In genomic region chr19:24735484-24736128, GRCm38 (mm10) we compare ENCODE assay signal across 10 mouse cellular contexts.
DNase-seq lines count a peak whose midpoint lies in the region; ATAC-seq lines count a peak whose summit lies in the region.
"Had no signal": no experiment of that assay in that cellular context is flagged by ENCODE, and none has a peak within 500 bp of the region (broad histone marks: within the 10 kb centered on the region; RNA-seq: fewer than 3 reads in every experiment).

No protein-coding gene starts in this region.

- no peak overlapping the region for H3K9ac ChIP-seq in midbrain, embryonic 14.5 days (replicated peaks; ENCODE audit: low read length)
- H3K9ac ChIP-seq in midbrain, embryonic 11.5 days (ENCODE audit: low read length): no peak overlapping the region
- no peak overlapping the region for H3K9ac ChIP-seq in kidney, embryonic 16.5 days (replicated peaks; ENCODE audit: low read length)
- H3K9ac ChIP-seq in stomach, embryonic 15.5 days: no peak overlapping the region

- 52% methylated on average over 6 of the region's 6 CpGs for WGBS in midbrain, embryonic 14.5 days
- WGBS in midbrain, embryonic 11.5 days: 65% methylated on average over 6 of the region's 6 CpGs
- 46% methylated on average over 6 of the region's 6 CpGs for WGBS in kidney, embryonic 16.5 days
- 36% methylated on average over 6 of the region's 6 CpGs for WGBS in stomach, embryonic 15.5 days
- WGBS in forebrain, embryonic 10.5 days: 82% methylated on average over 6 of the region's 6 CpGs

- H3K4me1 ChIP-seq in midbrain, embryonic 14.5 days (ENCODE audit: control insufficient read depth, insufficient read depth, low read length): no peaks in the 10 kb centered on the region; the same call in 1 of the 2 replicates
- H3K4me1 ChIP-seq in midbrain, embryonic 11.5 days (ENCODE audit: control insufficient read depth, insufficient read depth, low read length): no peaks in the 10 kb centered on the region
- peaks cover 13% of the 10 kb centered on the region for H3K4me1 ChIP-seq in kidney, embryonic 16.5 days (ENCODE audit: insufficient read depth, low read length)
- H3K4me1 ChIP-seq in stomach, embryonic 15.5 days: no peaks in the 10 kb centered on the region
- no peaks in the 10 kb centered on the region for H3K4me1 ChIP-seq in forebrain, embryonic 10.5 days
- H3K4me1 ChIP-seq: megakaryocyte, embryonic 14.5 days had no signal

- H3K4me2 ChIP-seq in midbrain, embryonic 14.5 days (ENCODE audit: low read length): no peak overlapping the region
- H3K4me2 ChIP-seq in midbrain, embryonic 11.5 days: no peak overlapping the region
- no peak overlapping the region for H3K4me2 ChIP-seq in kidney, embryonic 16.5 days (replicated peaks; ENCODE audit: low read depth, low read length)
- H3K4me2 ChIP-seq in stomach, embryonic 15.5 days: no peak overlapping the region

- no peaks in the 10 kb centered on the region for H3K36me3 ChIP-seq in midbrain, embryonic 14.5 days (ENCODE audit: control insufficient read depth, insufficient read depth, low read length)
- H3K36me3 ChIP-seq in midbrain, embryonic 11.5 days (ENCODE audit: control insufficient read depth, insufficient read depth, low read length): no peaks in the 10 kb centered on the region
- H3K36me3 ChIP-seq in kidney, embryonic 16.5 days (ENCODE audit: insufficient read depth, low read length): no peaks in the 10 kb centered on the region
- no peaks in the 10 kb centered on the region for H3K36me3 ChIP-seq in stomach, embryonic 15.5 days
- no peaks in the 10 kb centered on the region for H3K36me3 ChIP-seq in forebrain, embryonic 10.5 days (replicated peaks)

- H3K4me3 ChIP-seq in midbrain, embryonic 14.5 days (replicated peaks; ENCODE audit: low read depth, low read length): no peak overlapping the region
- H3K4me3 ChIP-seq in midbrain, embryonic 11.5 days (ENCODE audit: low read depth, low read length): no peak overlapping the region
- H3K4me3 ChIP-seq in kidney, embryonic 16.5 days (ENCODE audit: low read length): no peak overlapping the region
- no peak overlapping the region for H3K4me3 ChIP-seq in stomach, embryonic 15.5 days (replicated peaks)
- H3K4me3 ChIP-seq in forebrain, embryonic 10.5 days: no peak overlapping the region
- H3K4me3 ChIP-seq: megakaryocyte, embryonic 14.5 days had no signal

- no peak for ATAC-seq in midbrain, embryonic 14.5 days (ENCODE audit: low FRiP score, low TSS enrichment)
- ATAC-seq in midbrain, embryonic 11.5 days (ENCODE audit: low FRiP score): no peak
- no peak for ATAC-seq in kidney, embryonic 16.5 days (ENCODE audit: low FRiP score, low TSS enrichment)
- ATAC-seq in stomach, embryonic 15.5 days (ENCODE audit: insufficient read depth, low FRiP score, low read depth): no peak
- ATAC-seq in granulocyte monocyte progenitor cell, adult 5-6 weeks (replicated peaks; ENCODE audit: poor library complexity, severe bottlenecking): no peak

- peak; percentile 51 to 53 for DNase-seq in cerebellum, postnatal 10 days
- DNase-seq in cerebellum, adult 18-20 months: no peak
- peak; percentile 31 for DNase-seq in midbrain, embryonic 14.5 days
- no peak for DNase-seq in midbrain, embryonic 11.5 days (ENCODE audit: low spot score, missing footprints)
- DNase-seq in forebrain, embryonic 10.5 days (ENCODE audit: extremely low spot score, low spot score): no peak
- DNase-seq: B cell, adult 2 months had no signal

- H3K27ac ChIP-seq in midbrain, embryonic 14.5 days (replicated peaks; ENCODE audit: low read depth, low read length): no peak overlapping the region
- H3K27ac ChIP-seq in midbrain, embryonic 11.5 days (ENCODE audit: low read depth, low read length): no peak overlapping the region
- H3K27ac ChIP-seq in kidney, embryonic 16.5 days (ENCODE audit: low read length): peak overlapping the region; percentile 25; the same call in 1 of the 2 replicates
- peak overlapping the region; percentile 71; the same call in 1 of the 2 replicates for H3K27ac ChIP-seq in stomach, embryonic 15.5 days
- H3K27ac ChIP-seq in forebrain, embryonic 10.5 days: no peak overlapping the region

- H3K27me3 ChIP-seq in midbrain, embryonic 14.5 days (ENCODE audit: control insufficient read depth, insufficient read depth, low read length): no peaks in the 10 kb centered on the region
- H3K27me3 ChIP-seq in midbrain, embryonic 11.5 days (ENCODE audit: control insufficient read depth, insufficient read depth, low read length): no peaks in the 10 kb centered on the region
- H3K27me3 ChIP-seq in kidney, embryonic 16.5 days (ENCODE audit: insufficient read depth, low read length): no peaks in the 10 kb centered on the region
- H3K27me3 ChIP-seq in stomach, embryonic 15.5 days (replicated peaks): no peaks in the 10 kb centered on the region
- no peaks in the 10 kb centered on the region for H3K27me3 ChIP-seq in forebrain, embryonic 10.5 days (ENCODE audit: poor library complexity, severe bottlenecking)

- H3K9me3 ChIP-seq in midbrain, embryonic 14.5 days (ENCODE audit: control insufficient read depth, low read length): no peaks in the 10 kb centered on the region
- no peaks in the 10 kb centered on the region for H3K9me3 ChIP-seq in midbrain, embryonic 11.5 days (ENCODE audit: control insufficient read depth, low read length)
- no peaks in the 10 kb centered on the region for H3K9me3 ChIP-seq in kidney, embryonic 16.5 days (ENCODE audit: low read length)
- H3K9me3 ChIP-seq in stomach, embryonic 15.5 days: no peaks in the 10 kb centered on the region
- no peaks in the 10 kb centered on the region for H3K9me3 ChIP-seq in forebrain, embryonic 10.5 days
- H3K9me3 ChIP-seq: megakaryocyte, embryonic 14.5 days had no signal

Comparison
In these comparisons a context has a peak if more than half of its experiments do, and no peak if none do; other contexts are left out.
1. DNase-seq: peak in cerebellum, postnatal 10 days (2 of 2) and midbrain, embryonic 14.5 days (single experiment); none in cerebellum, adult 18-20 months (0 of 2), midbrain, embryonic 11.5 days (single experiment) and forebrain, embryonic 10.5 days (single experiment).
2. H3K27ac ChIP-seq: peak in kidney, embryonic 16.5 days (single experiment) and stomach, embryonic 15.5 days (single experiment); none in midbrain, embryonic 14.5 days (single experiment), midbrain, embryonic 11.5 days (single experiment) and forebrain, embryonic 10.5 days (single experiment).